Mouse (Mus musculus) left cerebral cortex, postnatal 36 days (tissue): ENCODE measurements at regions not wholly inside any gene's neighbourhood (a gene's known extent, or its start where the extent isn't known, plus 50 kb on each side); places are given as distances from the start of the nearest gene placed in this dataset.
"Not testable (repeated sequence)": the region's sequence is repeated elsewhere in the genome, so short reads cannot be mapped to it uniquely, and the experiment has no call there.

ENCODE experiments used
- DNase-seq, 2 experiments: peaks; one replicate each; pipeline ENCODE4 v3.0.0; 2021 to 2022; ENCODE audit warnings: low spot score in 2 of 2, mixed read lengths in 1 of 2
- intact Hi-C: fragments of 180-260 bp; cut with DNase I; formaldehyde crosslinking; loops from one replicate; pipeline ENCODE4 v1.15.1; 2025

- DNase-seq: no peak
- intact Hi-C loops: no loop called here
Observed at GRCm38 (mm10) chr6:107004406-107005120, 204.7 kb upstream of the Crbn start.

- intact Hi-C loops: no loop called here
- DNase-seq: no peak
Observed at GRCm38 (mm10) chr6:107010785-107011184, 210.9 kb upstream of the Crbn start.

- intact Hi-C loops: no loop called here
- DNase-seq: no peak
Observed at GRCm38 (mm10) chr6:107012938-107013511, 213.1 kb upstream of the Crbn start.

- no peak for DNase-seq
- intact Hi-C loops: no loop called here
Observed at GRCm38 (mm10) chr6:107019126-107019525, 219.2 kb upstream of the Crbn start.

GRCm38 (mm10) chr6:107045177-107045576, 245.3 kb upstream of the Crbn start:
- no peak for DNase-seq
- intact Hi-C loops: no loop called here

GRCm38 (mm10) chr6:107051604-107052003, 251.7 kb upstream of the Crbn start:
- intact Hi-C loops: no loop called here
- no peak for DNase-seq

GRCm38 (mm10) chr6:107052180-107052579, 252.3 kb upstream of the Crbn start:
- no peak for DNase-seq
- intact Hi-C loops: no loop called here

GRCm38 (mm10) chr6:107059001-107059765, 259.3 kb upstream of the Crbn start:
- intact Hi-C loops: no loop called here
- DNase-seq: no peak

- intact Hi-C loops: no loop called here
- no peak for DNase-seq
Observed at GRCm38 (mm10) chr6:107062886-107063565, 263.1 kb upstream of the Crbn start.

GRCm38 (mm10) chr6:107070441-107070840, 270.6 kb upstream of the Crbn start:
- intact Hi-C loops: no loop called here
- DNase-seq: no peak

- DNase-seq: no peak
- intact Hi-C loops: no loop called here
Observed at GRCm38 (mm10) chr6:107092600-107092999, 292.7 kb upstream of the Crbn start.

- DNase-seq: no peak
- intact Hi-C loops: no loop called here
Observed at GRCm38 (mm10) chr6:107128716-107129115, 328.8 kb upstream of the Crbn start.

GRCm38 (mm10) chr6:107167736-107168491, 361.7 kb upstream of the Lrrn1 start:
- no peak for DNase-seq
- intact Hi-C loops: no loop called here

- intact Hi-C loops: no loop called here
Observed at GRCm38 (mm10) chr6:107218309-107218708, 311.3 kb upstream of the Lrrn1 start.

GRCm38 (mm10) chr6:107218721-107219120, 310.8 kb upstream of the Lrrn1 start:
- intact Hi-C loops: no loop called here
- DNase-seq: no peak

More at GRCm38 (mm10) chr6:107218309-107218708, 311.3 kb upstream of the Lrrn1 start:
- no peak for DNase-seq

- no peak for DNase-seq
- intact Hi-C loops: no loop called here
Observed at GRCm38 (mm10) chr6:107222602-107223001, 307.0 kb upstream of the Lrrn1 start.

GRCm38 (mm10) chr6:107229843-107230242, 299.7 kb upstream of the Lrrn1 start:
- DNase-seq, intact Hi-C loops: not testable (repeated sequence)

GRCm38 (mm10) chr6:107237692-107238091, 291.9 kb upstream of the Lrrn1 start:
- DNase-seq: no peak
- intact Hi-C loops: no loop called here

GRCm38 (mm10) chr6:107243981-107244380, 285.6 kb upstream of the Lrrn1 start:
- intact Hi-C loops: no loop called here
- peak; percentile 11 to 15 for DNase-seq

- intact Hi-C loops: no loop called here
Observed at GRCm38 (mm10) chr6:107280348-107280747, 249.2 kb upstream of the Lrrn1 start.

More at GRCm38 (mm10) chr6:107280348-107280747, 249.2 kb upstream of the Lrrn1 start:
- no peak for DNase-seq
